Mouse (Mus musculus): ENCODE data around the gene Gpc2. TPM values are rescaled to one million over a fixed set of nuclear protein-coding genes. Genes with fewer than 3 reads are reported as not detected.

The Gpc2 gene
- polyA plus RNA-seq, 1 experiment, result 41.6 TPM

GRCm38 (mm10) chr5:138253061-138253460, 26.7 kb downstream of the Gpc2 start:
- no peak for DNase-seq
- TF ChIP-seq POLR2A (IDR thresholded peaks at IDR 0.05; ENCODE audit: control insufficient read depth, extremely low read depth, insufficient read depth, low read length, poor library complexity), result no peak
- no peak for TF ChIP-seq CTCF (IDR thresholded peaks at IDR 0.05; ENCODE audit: borderline replicate concordance, control insufficient read depth, extremely low read depth, insufficient read depth, low read length, poor library complexity)
- H3K4me3 ChIP-seq (ENCODE audit: control insufficient read depth, insufficient read depth, low read length), result no peak overlapping the region
- WGBS, result 98% methylated on average over 3 of the region's 3 CpGs
- H3K36me3 ChIP-seq (ENCODE audit: control insufficient read depth, insufficient read depth, low read length), result no peaks in the 10 kb centered on the region
- H3K27me3 ChIP-seq (ENCODE audit: control insufficient read depth, insufficient read depth, low read length), result no peaks in the 10 kb centered on the region
- no peak overlapping the region for H3K27ac ChIP-seq (ENCODE audit: control insufficient read depth, insufficient read depth, low read length)
- peaks cover 15% of the 10 kb centered on the region for H3K4me1 ChIP-seq (replicated peaks; ENCODE audit: control insufficient read depth, insufficient read depth, low read length)

- WGBS, result 91% methylated on average over 12 of the region's 12 CpGs
- TF ChIP-seq CTCF (IDR thresholded peaks at IDR 0.05; ENCODE audit: borderline replicate concordance, control insufficient read depth, extremely low read depth, insufficient read depth, low read length, poor library complexity) (no peak), POLR2A (IDR thresholded peaks at IDR 0.05; ENCODE audit: control insufficient read depth, extremely low read depth, insufficient read depth, low read length, poor library complexity) (no peak)
- no peak for DNase-seq
- Histone ChIP-seq H3K27ac (ENCODE audit: control insufficient read depth, insufficient read depth, low read length) (no peak overlapping the region), H3K27me3 (ENCODE audit: control insufficient read depth, insufficient read depth, low read length) (no peaks in the 10 kb centered on the region), H3K36me3 (ENCODE audit: control insufficient read depth, insufficient read depth, low read length) (no peaks in the 10 kb centered on the region), H3K4me3 (ENCODE audit: control insufficient read depth, insufficient read depth, low read length) (no peak overlapping the region), H3K4me1 (replicated peaks; ENCODE audit: control insufficient read depth, insufficient read depth, low read length) (peaks cover 5% of the 10 kb centered on the region)
Observed at GRCm38 (mm10) chr5:138251144-138251543, 28.7 kb downstream of the Gpc2 start.

DNA sequence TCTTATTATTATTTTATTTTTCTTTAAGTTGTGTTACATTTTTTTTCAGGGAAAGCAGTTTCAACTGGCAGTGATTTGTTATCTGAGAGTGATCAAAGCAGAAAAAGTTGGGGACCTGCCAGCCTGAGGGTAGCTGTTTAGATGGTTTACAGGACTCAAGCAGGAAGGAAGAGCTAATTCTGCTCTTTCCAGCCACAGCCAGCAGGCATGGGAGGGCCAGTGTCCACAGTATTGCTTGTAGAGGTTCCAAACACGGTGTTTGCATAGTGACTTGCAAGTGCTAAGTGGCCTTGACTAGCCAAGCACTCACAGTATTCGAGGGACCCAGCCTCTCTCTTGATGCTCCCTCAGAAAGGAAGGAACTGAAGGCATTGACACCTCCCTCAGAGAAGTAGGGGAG, 38.3 kb downstream of the Gpc2 start:
- no peak for DNase-seq
- no peaks in the 10 kb centered on the region for H3K36me3 ChIP-seq (ENCODE audit: control insufficient read depth, insufficient read depth, low read length)
- H3K27ac ChIP-seq (ENCODE audit: control insufficient read depth, insufficient read depth, low read length), result no peak overlapping the region
- no peaks in the 10 kb centered on the region for H3K4me1 ChIP-seq (replicated peaks; ENCODE audit: control insufficient read depth, insufficient read depth, low read length)
- WGBS, result 17% methylated on average over 2 of the region's 2 CpGs
- H3K4me3 ChIP-seq (ENCODE audit: control insufficient read depth, insufficient read depth, low read length), result no peak overlapping the region
- TF ChIP-seq CTCF (IDR thresholded peaks at IDR 0.05; ENCODE audit: borderline replicate concordance, control insufficient read depth, extremely low read depth, insufficient read depth, low read length, poor library complexity) (no peak), POLR2A (IDR thresholded peaks at IDR 0.05; ENCODE audit: control insufficient read depth, extremely low read depth, insufficient read depth, low read length, poor library complexity) (no peak)
- no peaks in the 10 kb centered on the region for H3K27me3 ChIP-seq (ENCODE audit: control insufficient read depth, insufficient read depth, low read length)

- Histone ChIP-seq H3K27ac (ENCODE audit: control insufficient read depth, insufficient read depth, low read length) (no peak overlapping the region), H3K36me3 (ENCODE audit: control insufficient read depth, insufficient read depth, low read length) (no peaks in the 10 kb centered on the region), H3K4me1 (replicated peaks; ENCODE audit: control insufficient read depth, insufficient read depth, low read length) (no peaks in the 10 kb centered on the region), H3K27me3 (ENCODE audit: control insufficient read depth, insufficient read depth, low read length) (no peaks in the 10 kb centered on the region), H3K4me3 (ENCODE audit: control insufficient read depth, insufficient read depth, low read length) (no peak overlapping the region)
- DNase-seq, result no peak
- no peak for TF ChIP-seq CTCF (IDR thresholded peaks at IDR 0.05; ENCODE audit: borderline replicate concordance, control insufficient read depth, extremely low read depth, insufficient read depth, low read length, poor library complexity)
- no peak for TF ChIP-seq POLR2A (IDR thresholded peaks at IDR 0.05; ENCODE audit: control insufficient read depth, extremely low read depth, insufficient read depth, low read length, poor library complexity)
Observed at GRCm38 (mm10) chr5:138234224-138234623, 45.6 kb downstream of the Gpc2 start.

DNA sequence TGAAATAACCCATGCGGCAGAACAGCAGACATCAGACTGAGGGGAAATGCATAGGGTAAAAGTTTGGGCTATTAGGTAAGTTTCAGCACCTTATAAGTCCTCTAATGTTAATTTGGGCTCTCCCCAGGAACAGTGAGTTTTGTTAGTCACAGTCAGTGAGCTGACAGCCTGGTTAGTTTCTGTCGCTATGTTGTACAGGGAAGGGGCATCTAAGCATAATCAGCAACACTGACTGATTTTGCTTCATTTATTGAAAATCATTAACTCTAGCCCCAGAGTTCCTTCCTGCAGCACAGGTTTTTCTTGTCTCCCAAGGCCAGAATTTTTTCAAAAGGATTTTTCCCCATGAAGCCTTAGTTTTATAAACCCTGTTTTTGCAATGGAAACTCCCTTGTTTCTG, 46.0 kb downstream of the Gpc2 start:
- TF ChIP-seq POLR2A (IDR thresholded peaks at IDR 0.05; ENCODE audit: control insufficient read depth, extremely low read depth, insufficient read depth, low read length, poor library complexity) (no peak), CTCF (IDR thresholded peaks at IDR 0.05; ENCODE audit: borderline replicate concordance, control insufficient read depth, extremely low read depth, insufficient read depth, low read length, poor library complexity) (no peak)
- H3K4me1 ChIP-seq (replicated peaks; ENCODE audit: control insufficient read depth, insufficient read depth, low read length), result no peaks in the 10 kb centered on the region
- 94% methylated on average over 2 of the region's 2 CpGs for WGBS
- no peaks in the 10 kb centered on the region for H3K36me3 ChIP-seq (ENCODE audit: control insufficient read depth, insufficient read depth, low read length)
- no peak overlapping the region for H3K27ac ChIP-seq (ENCODE audit: control insufficient read depth, insufficient read depth, low read length)
- no peaks in the 10 kb centered on the region for H3K27me3 ChIP-seq (ENCODE audit: control insufficient read depth, insufficient read depth, low read length)
- DNase-seq, result no peak
- no peak overlapping the region for H3K4me3 ChIP-seq (ENCODE audit: control insufficient read depth, insufficient read depth, low read length)

DNA sequence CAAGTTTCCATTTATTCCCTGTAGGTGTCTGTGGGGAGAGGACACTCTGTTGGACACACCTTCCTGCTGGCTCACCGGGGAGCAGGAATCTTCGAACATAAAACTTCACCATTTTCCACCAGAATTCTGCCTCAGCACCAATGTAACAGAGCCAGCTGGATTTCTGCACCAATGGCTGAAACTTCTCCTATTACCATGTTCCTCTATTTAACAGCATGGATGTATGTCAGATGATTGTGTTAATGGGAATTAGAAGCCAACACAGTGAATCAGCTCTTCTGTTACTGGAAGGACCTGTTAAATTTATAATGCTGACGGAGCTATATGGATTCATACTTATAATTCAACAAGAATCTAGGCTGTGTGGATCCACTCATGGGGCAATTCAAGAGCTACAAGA, 50.3 kb downstream of the Gpc2 start:
- no peak for DNase-seq
- WGBS, result 95% methylated on average over 3 of the region's 3 CpGs

DNA sequence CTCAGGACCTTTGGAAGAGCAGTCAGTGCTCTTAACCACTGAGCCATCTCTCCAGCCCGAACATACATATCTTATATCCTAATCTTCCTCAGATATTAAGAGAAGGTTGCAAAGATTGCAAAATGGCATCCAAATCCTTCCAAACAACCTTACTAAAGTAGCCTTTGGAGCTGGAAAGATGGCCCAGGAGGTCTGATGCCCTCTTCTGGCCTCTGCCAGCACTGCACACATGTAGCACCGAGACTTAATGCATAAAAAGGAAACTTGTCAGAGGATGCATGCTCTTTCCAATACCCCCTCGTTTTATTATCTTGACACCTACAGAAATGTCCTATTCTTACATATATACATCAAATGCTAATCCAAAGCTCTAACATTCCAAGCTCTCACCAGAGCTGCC, 51.8 kb downstream of the Gpc2 start:
- Histone ChIP-seq H3K4me3 (ENCODE audit: control insufficient read depth, insufficient read depth, low read length) (no peak overlapping the region), H3K4me1 (replicated peaks; ENCODE audit: control insufficient read depth, insufficient read depth, low read length) (no peaks in the 10 kb centered on the region), H3K27ac (ENCODE audit: control insufficient read depth, insufficient read depth, low read length) (no peak overlapping the region), H3K36me3 (ENCODE audit: control insufficient read depth, insufficient read depth, low read length) (no peaks in the 10 kb centered on the region), H3K27me3 (ENCODE audit: control insufficient read depth, insufficient read depth, low read length) (no peaks in the 10 kb centered on the region)
- 38% methylated on average over 3 of the region's 3 CpGs for WGBS
- DNase-seq, result peak; percentile 61
- no peak for TF ChIP-seq POLR2A (IDR thresholded peaks at IDR 0.05; ENCODE audit: control insufficient read depth, extremely low read depth, insufficient read depth, low read length, poor library complexity)
- TF ChIP-seq CTCF (IDR thresholded peaks at IDR 0.05; ENCODE audit: borderline replicate concordance, control insufficient read depth, extremely low read depth, insufficient read depth, low read length, poor library complexity), result no peak

More for the DNA sequence above, 50.3 kb downstream of the Gpc2 start:
- no peak for TF ChIP-seq CTCF (IDR thresholded peaks at IDR 0.05; ENCODE audit: borderline replicate concordance, control insufficient read depth, extremely low read depth, insufficient read depth, low read length, poor library complexity)
- no peak for TF ChIP-seq POLR2A (IDR thresholded peaks at IDR 0.05; ENCODE audit: control insufficient read depth, extremely low read depth, insufficient read depth, low read length, poor library complexity)
- Histone ChIP-seq H3K27me3 (ENCODE audit: control insufficient read depth, insufficient read depth, low read length) (no peaks in the 10 kb centered on the region), H3K36me3 (ENCODE audit: control insufficient read depth, insufficient read depth, low read length) (no peaks in the 10 kb centered on the region), H3K27ac (ENCODE audit: control insufficient read depth, insufficient read depth, low read length) (no peak overlapping the region), H3K4me1 (replicated peaks; ENCODE audit: control insufficient read depth, insufficient read depth, low read length) (no peaks in the 10 kb centered on the region), H3K4me3 (ENCODE audit: control insufficient read depth, insufficient read depth, low read length) (no peak overlapping the region)

Measured in thymus, adult 2 months (tissue).